Mouse (Mus musculus) G1E (cell line): ENCODE results near the gene 4930469K13Rik. TPM values are rescaled to one million over a fixed set of nuclear protein-coding genes. Genes with fewer than 3 reads are reported as not detected.
"Not testable (repeated sequence)": the region's sequence is repeated elsewhere in the genome, so short reads cannot be mapped to it uniquely, and the experiment has no call there.

Source experiments
- ATAC-seq: 2 replicates; pipeline ENCODE4 v1.8.0; 2016; ENCODE audit warnings: mild to moderate bottlenecking; ENCODE audit not compliant: insufficient number of reproducible peaks, poor library complexity, low FRiP score, severe bottlenecking; ENCODE audit errors: extremely low read depth
- DNase-seq: peaks from one replicate; pipeline ENCODE4 v3.0.0; 2012; ENCODE audit warnings: low spot score
- H3K27me3 ChIP-seq: 2 replicates; pipeline ENCODE4 v1.6.1; 2012; ENCODE audit warnings: mild to moderate bottlenecking, low read length, inconsistent platforms; ENCODE audit not compliant: insufficient read depth
- H3K36me3 ChIP-seq: replicated peaks from 2 replicates; pipeline ENCODE3; 2012; ENCODE audit warnings: mild to moderate bottlenecking, inconsistent platforms
- H3K4me1 ChIP-seq: 2 replicates; pipeline ENCODE4 v1.6.1; 2012; ENCODE audit warnings: low read depth, low read length, inconsistent platforms, mixed read lengths; ENCODE audit not compliant: insufficient read depth
- H3K4me3 ChIP-seq: 2 replicates; pipeline ENCODE4 v1.5.1; 2012; ENCODE audit warnings: low read depth, mild to moderate bottlenecking, inconsistent platforms, low read length, moderate library complexity, mixed read lengths
- H3K9me3 ChIP-seq: replicated peaks from 2 replicates; pipeline ENCODE4 v1.6.1; 2012; ENCODE audit warnings: inconsistent platforms
- CTCF ChIP-seq: IDR thresholded peaks from 2 replicates; pipeline ENCODE4 v1.5.1; 2012; ENCODE audit warnings: low read depth, low read length, inconsistent platforms, mixed read lengths
- GATA1 ChIP-seq: IDR thresholded peaks from 2 replicates; pipeline ENCODE4 v1.6.1; 2012; ENCODE audit warnings: borderline replicate concordance, low read length, inconsistent platforms, mixed read lengths
- GATA2 ChIP-seq: IDR thresholded peaks from 2 replicates; pipeline ENCODE4 v1.6.1; 2012; ENCODE audit warnings: low read depth, low read length, inconsistent platforms, borderline replicate concordance
- POLR2AphosphoS5 ChIP-seq: IDR thresholded peaks from 2 replicates; pipeline ENCODE4 v1.6.1; 2012; ENCODE audit warnings: low read depth, low read length, inconsistent platforms; ENCODE audit not compliant: insufficient replicate concordance
- TAL1 ChIP-seq: conservative IDR thresholded peaks from 2 replicates; pipeline ENCODE4 v1.6.1; 2012; ENCODE audit warnings: low read depth, low read length, inconsistent platforms, mixed read lengths
- polyA plus RNA-seq: library from polyadenylated mRNA; stranded (reverse); fragments of >175 nt; gene quantifications from 2 replicates; pipeline ENCODE4 v1.2.3, GENCODE M21; 2012
- total RNA-seq, 2 experiments: library from RNA; stranded (forward) in 1 of 2; stranded (reverse) in 1 of 2; fragments of 200-1000 nt in 1 of 2; fragments of >200 nt in 1 of 2; fragmentation: Nextera tagmentation in 1 of 2; gene quantifications; 2 replicates each; pipeline ENCODE4 v1.2.3; 2014 to 2017

The 4930469K13Rik gene
- total RNA-seq (2014; fragmentation: Nextera tagmentation) = not detected in 2 replicates
- 0.17 TPM in 1 of 2 replicates, not detected in the other for total RNA-seq (2017)
- not detected in 2 replicates for polyA plus RNA-seq

- Histone ChIP-seq H3K9me3 (peaks cover 6% of the 10 kb centered on the region; the same call in 1 of the 2 replicates), H3K4me3 (no peak within 1 kb of the TSS), H3K36me3 (peaks cover 13% of the 10 kb centered on the region), H3K4me1 (no peaks in the 10 kb centered on the region), H3K27me3 (no peaks in the 10 kb centered on the region; the same call in 1 of the 2 replicates)
- ATAC-seq = no peak
- no peak for DNase-seq
- TF ChIP-seq GATA1 (no peak), GATA2 (no peak), TAL1 (no peak), CTCF (no peak), POLR2AphosphoS5 (no peak)
These were observed at the start of gene 4930469K13Rik for GRCm38 (mm10) chr11:34098422-34098821. 4930469K13Rik (minus strand) TSS chr11:34098554.

- no peaks in the 10 kb centered on the region for H3K36me3 ChIP-seq
- TF ChIP-seq CTCF (no peak), TAL1 (no peak), POLR2AphosphoS5 (no peak), GATA2 (no peak), GATA1 (no peak)
- H3K9me3 ChIP-seq = peaks cover 8% of the 10 kb centered on the region
- H3K4me1 ChIP-seq = no peaks in the 10 kb centered on the region
- no peak for ATAC-seq
- peaks cover 2% of the 10 kb centered on the region; the same call in 1 of the 2 replicates for H3K27me3 ChIP-seq
- no peak for DNase-seq
- H3K4me3 ChIP-seq = no peak overlapping the region
These were observed 48.6 kb upstream of the 4930469K13Rik start for GRCm38 (mm10) chr11:34146934-34147333.

DNA sequence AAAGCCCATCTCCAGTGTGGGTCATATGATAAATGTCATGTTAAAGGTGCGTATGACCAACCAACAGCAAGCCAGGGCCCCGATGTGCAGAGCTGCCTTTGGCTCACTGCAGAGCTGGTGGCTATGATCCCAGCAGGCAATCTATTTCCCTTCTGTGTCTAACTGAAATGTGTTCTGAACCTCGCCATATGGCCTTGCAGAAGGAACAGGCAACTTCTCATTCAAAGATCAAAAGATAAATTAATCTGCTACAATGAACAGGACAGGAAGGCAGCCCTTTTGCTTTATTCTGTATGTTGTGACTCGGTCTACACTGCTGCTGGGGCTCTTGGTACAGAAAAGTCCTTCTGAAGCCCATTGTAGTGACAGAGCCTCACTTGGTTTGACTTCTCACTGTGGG lies 46.1 kb upstream of the 4930469K13Rik start:
- Histone ChIP-seq H3K4me1 (no peaks in the 10 kb centered on the region), H3K4me3 (no peak overlapping the region), H3K9me3 (peaks cover 18% of the 10 kb centered on the region), H3K27me3 (peaks cover 5% of the 10 kb centered on the region; the same call in 1 of the 2 replicates), H3K36me3 (no peaks in the 10 kb centered on the region)
- TF ChIP-seq TAL1 = no peak
- no peak for TF ChIP-seq GATA2
- no peak for TF ChIP-seq POLR2AphosphoS5
- no peak for TF ChIP-seq GATA1
- no peak for TF ChIP-seq CTCF
- ATAC-seq = no peak
- DNase-seq = no peak

DNA sequence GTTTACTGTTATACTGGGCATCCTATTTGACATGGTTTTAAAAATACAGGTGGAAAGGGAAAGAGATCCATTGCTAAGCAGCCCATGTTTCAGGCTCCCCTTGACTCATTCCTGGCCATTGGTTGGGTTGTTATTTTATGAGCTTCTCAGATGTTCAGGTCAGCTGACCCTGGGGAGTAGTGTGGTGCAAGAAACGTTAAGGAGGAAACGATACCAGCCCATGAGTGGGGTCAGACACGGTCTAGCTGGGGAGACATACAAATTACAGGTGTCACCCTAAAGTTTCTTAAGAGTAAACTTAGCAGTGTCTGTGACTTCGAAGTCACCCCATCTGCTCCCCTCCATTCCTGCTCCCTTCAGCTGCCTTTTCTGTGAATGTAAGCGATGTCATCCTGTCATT lies 45.6 kb upstream of the 4930469K13Rik start:
- TF ChIP-seq TAL1 = no peak
- no peak for TF ChIP-seq GATA2
- TF ChIP-seq GATA1 = no peak
- no peak for TF ChIP-seq CTCF
- TF ChIP-seq POLR2AphosphoS5 = no peak
- H3K27me3 ChIP-seq = peaks cover 7% of the 10 kb centered on the region; the same call in 1 of the 2 replicates
- no peaks in the 10 kb centered on the region for H3K4me1 ChIP-seq
- no peak overlapping the region for H3K4me3 ChIP-seq
- no peak for ATAC-seq
- no peak for DNase-seq
- no peaks in the 10 kb centered on the region for H3K36me3 ChIP-seq
- peaks cover 21% of the 10 kb centered on the region for H3K9me3 ChIP-seq

- no peak overlapping the region for H3K4me3 ChIP-seq
- TF ChIP-seq TAL1 (no peak), GATA1 (no peak), POLR2AphosphoS5 (no peak), GATA2 (no peak), CTCF (no peak)
- ATAC-seq = no peak
- peaks cover 7% of the 10 kb centered on the region; the same call in 1 of the 2 replicates for H3K27me3 ChIP-seq
- peaks cover 17% of the 10 kb centered on the region for H3K9me3 ChIP-seq
- no peak for DNase-seq
- H3K4me1 ChIP-seq = no peaks in the 10 kb centered on the region
- no peaks in the 10 kb centered on the region for H3K36me3 ChIP-seq
These were observed 40.9 kb upstream of the 4930469K13Rik start for GRCm38 (mm10) chr11:34139296-34139695.

- peaks cover 10% of the 10 kb centered on the region for H3K9me3 ChIP-seq
- ATAC-seq (no peak), DNase-seq (no peak)
- no peaks in the 10 kb centered on the region for H3K36me3 ChIP-seq
- H3K4me1 ChIP-seq = no peaks in the 10 kb centered on the region
- H3K27me3 ChIP-seq = no peaks in the 10 kb centered on the region
- TF ChIP-seq GATA2 (no peak), CTCF (no peak), POLR2AphosphoS5 (no peak), GATA1 (no peak), TAL1 (no peak)
- no peak overlapping the region for H3K4me3 ChIP-seq
These were observed 30.1 kb upstream of the 4930469K13Rik start for GRCm38 (mm10) chr11:34128412-34128811.

GRCm38 (mm10) chr11:34125727-34126126 lies 27.4 kb upstream of the 4930469K13Rik start:
- not testable (repeated sequence) for H3K4me1 ChIP-seq, DNase-seq, H3K36me3 ChIP-seq, H3K27me3 ChIP-seq, H3K9me3 ChIP-seq, H3K4me3 ChIP-seq, ATAC-seq
